Mouse (Mus musculus) CD4-positive, CD25-positive, alpha-beta regulatory T cell, adult 2 months (primary cell): ENCODE results near the gene Syvn1.

Experiments used
- DNase-seq: peaks from one replicate; pipeline ENCODE4 v3.0.0-alpha.2; 2012; ENCODE audit warnings: low read depth, low spot score

Syvn1 gene

GRCm38 (mm10) chr19:6046294-6047153 lies at the start of gene Syvn1:
TSS of gene Syvn1 (plus strand) at chr19:6046576.
- peak; percentile 94 for DNase-seq

GRCm38 (mm10) chr19:5998180-5998579 lies 48.2 kb upstream of the Syvn1 start:
- peak; percentile 40 for DNase-seq

GRCm38 (mm10) chr19:5999969-6000368 lies 46.4 kb upstream of the Syvn1 start:
- no peak for DNase-seq

- DNase-seq, result no peak
These were observed 40.8 kb upstream of the Syvn1 start for GRCm38 (mm10) chr19:6005541-6005940.

GRCm38 (mm10) chr19:6007013-6007412 lies 39.4 kb upstream of the Syvn1 start:
- no peak for DNase-seq

GRCm38 (mm10) chr19:6009137-6009536 lies 37.2 kb upstream of the Syvn1 start:
- no peak for DNase-seq

- DNase-seq, result no peak
These were observed 32.7 kb upstream of the Syvn1 start for GRCm38 (mm10) chr19:6013691-6014090.

- DNase-seq, result peak; percentile 80
These were observed 31.3 kb upstream of the Syvn1 start for GRCm38 (mm10) chr19:6014991-6015510.

GRCm38 (mm10) chr19:6015511-6016315 lies 30.7 kb upstream of the Syvn1 start, which contains the start of gene Capn1:
TSS of gene Capn1 (minus strand) at chr19:6015897.
- DNase-seq, result peak; percentile 81

GRCm38 (mm10) chr19:6016532-6016931 lies 29.8 kb upstream of the Syvn1 start:
- peak; percentile 36 for DNase-seq

GRCm38 (mm10) chr19:6018142-6019089 lies 28.0 kb upstream of the Syvn1 start:
- peak; percentile 94 for DNase-seq

- DNase-seq, result no peak
These were observed 26.1 kb upstream of the Syvn1 start for GRCm38 (mm10) chr19:6020276-6020675.

- DNase-seq, result no peak
These were observed 23.3 kb upstream of the Syvn1 start for GRCm38 (mm10) chr19:6023059-6023458.

- DNase-seq, result no peak
These were observed 22.4 kb upstream of the Syvn1 start for GRCm38 (mm10) chr19:6023930-6024329.

- no peak for DNase-seq
These were observed 17.4 kb upstream of the Syvn1 start for GRCm38 (mm10) chr19:6028991-6029390.

- no peak for DNase-seq
These were observed 16.9 kb upstream of the Syvn1 start for GRCm38 (mm10) chr19:6029426-6029825.

- no peak for DNase-seq
These were observed 15.7 kb upstream of the Syvn1 start for GRCm38 (mm10) chr19:6030520-6031280.

GRCm38 (mm10) chr19:6035966-6036585 lies 10.3 kb upstream of the Syvn1 start:
- DNase-seq, result no peak

- DNase-seq, result no peak
These were observed 8.7 kb upstream of the Syvn1 start for GRCm38 (mm10) chr19:6037695-6038094.

GRCm38 (mm10) chr19:6038326-6038725 lies 8.1 kb upstream of the Syvn1 start:
- no peak for DNase-seq
